ENCODE assay signal across 8 mouse cellular contexts in genomic region chr15:81925760-81926445, GRCm38 (mm10). TPM values are rescaled to one million over a fixed set of nuclear protein-coding genes. Genes with fewer than 3 reads are reported as not detected.
DNase-seq lines count a peak whose midpoint lies in the region; ATAC-seq and TF ChIP-seq lines count a peak whose summit lies in the region.

Gene Polr3h (minus strand): TSS chr15:81926240.

- dilution Hi-C loops in CH12.LX (cut with MboI; ENCODE audit: extremely low pct_ligation_motif_present, extremely low pct_unique_long_range_greater_than_20kb, low sequenced_read_pairs): no loop called here

- H3K79me2 ChIP-seq in CH12.LX (replicated peaks; ENCODE audit: control insufficient read depth, extremely low read depth, insufficient read depth, poor library complexity, severe bottlenecking): peaks cover 27% of the 10 kb centered on the region

- H3K27me3 ChIP-seq in CH12.LX (replicated peaks): no peaks in the 10 kb centered on the region
- no peaks in the 10 kb centered on the region for H3K27me3 ChIP-seq in forebrain, embryonic 11.5 days (ENCODE audit: control insufficient read depth, insufficient read depth, low read length)
- H3K27me3 ChIP-seq in heart, embryonic 16.5 days (ENCODE audit: control insufficient read depth, insufficient read depth, low read length): no peaks in the 10 kb centered on the region
- no peaks in the 10 kb centered on the region; the same call in 1 of the 2 replicates for H3K27me3 ChIP-seq in liver, embryonic 15.5 days
- no peaks in the 10 kb centered on the region for H3K27me3 ChIP-seq in neural tube, embryonic 12.5 days (replicated peaks)

- peaks cover 9 to 33% of the 10 kb centered on the region in 2 experiments for H3K36me3 ChIP-seq in CH12.LX (replicated peaks in 1 of 2; ENCODE audit: control insufficient read depth in 1 of 2, insufficient read depth in 1 of 2, low read length in 1 of 2)
- no peaks in the 10 kb centered on the region for H3K36me3 ChIP-seq in forebrain, embryonic 11.5 days (ENCODE audit: control insufficient read depth, insufficient read depth, low read length)
- no peaks in the 10 kb centered on the region for H3K36me3 ChIP-seq in heart, embryonic 16.5 days (ENCODE audit: control insufficient read depth, insufficient read depth)
- peaks cover 5% of the 10 kb centered on the region; the same call in 1 of the 2 replicates for H3K36me3 ChIP-seq in liver, embryonic 15.5 days (replicated peaks)
- peaks cover 3% of the 10 kb centered on the region; the same call in 1 of the 2 replicates for H3K36me3 ChIP-seq in neural tube, embryonic 12.5 days

- H3K9me3 ChIP-seq in CH12.LX (replicated peaks; ENCODE audit: low read length): no peaks in the 10 kb centered on the region
- no peaks in the 10 kb centered on the region for H3K9me3 ChIP-seq in forebrain, embryonic 11.5 days (ENCODE audit: control insufficient read depth, low read length)
- no peaks in the 10 kb centered on the region for H3K9me3 ChIP-seq in heart, embryonic 16.5 days (replicated peaks; ENCODE audit: control insufficient read depth, low read length)
- H3K9me3 ChIP-seq in liver, embryonic 15.5 days (replicated peaks): no peaks in the 10 kb centered on the region
- no peaks in the 10 kb centered on the region for H3K9me3 ChIP-seq in neural tube, embryonic 12.5 days

- H3K9ac ChIP-seq in CH12.LX (ENCODE audit: insufficient read depth, low read depth): peak within 1 kb of the TSS; percentile 57
- peak within 1 kb of the TSS; percentile 70 for H3K9ac ChIP-seq in forebrain, embryonic 11.5 days (ENCODE audit: low read length)
- peak within 1 kb of the TSS; percentile 71 for H3K9ac ChIP-seq in heart, embryonic 16.5 days (ENCODE audit: low read length)
- peak within 1 kb of the TSS; percentile 72 for H3K9ac ChIP-seq in liver, embryonic 15.5 days
- peak within 1 kb of the TSS; percentile 73 for H3K9ac ChIP-seq in neural tube, embryonic 12.5 days

- TF ChIP-seq POLR2A in CH12.LX (IDR thresholded peaks at IDR 0.05; ENCODE audit: low read depth, low read length): peak; percentile 91

- in situ Hi-C loops in CH12.LX (cut with MboI; ENCODE audit: low pct_ligation_motif_present, low pct_unique_long_range_greater_than_20kb, low sequenced_read_pairs): no loop called here

- no peak for TF ChIP-seq RAD21 in CH12.LX (IDR thresholded peaks at IDR 0.05; ENCODE audit: low read depth, low read length)

- H3K4me2 ChIP-seq in CH12.LX (ENCODE audit: insufficient read depth, low read depth, poor library complexity, severe bottlenecking): peak within 1 kb of the TSS; percentile 85
- H3K4me2 ChIP-seq in forebrain, embryonic 11.5 days (ENCODE audit: low read depth, low read length, severe bottlenecking): peak within 1 kb of the TSS; percentile 92
- H3K4me2 ChIP-seq in heart, embryonic 16.5 days (ENCODE audit: low read depth, low read length): peak within 1 kb of the TSS; percentile 96
- H3K4me2 ChIP-seq in liver, embryonic 15.5 days: peak within 1 kb of the TSS; percentile 100
- H3K4me2 ChIP-seq in neural tube, embryonic 12.5 days (replicated peaks): peak within 1 kb of the TSS; percentile 99

- TF ChIP-seq EP300 in CH12.LX (IDR thresholded peaks at IDR 0.05; ENCODE audit: low read length): no peak

- 0 out of 2 replicates have a peak within 1 kb of the TSS, but pooled peaks have one; percentile 20 for H3K27ac ChIP-seq in CH12.LX (ENCODE audit: insufficient read depth, low read depth)
- peak within 1 kb of the TSS; percentile 87 for H3K27ac ChIP-seq in forebrain, embryonic 11.5 days (ENCODE audit: low read depth, low read length)
- peak within 1 kb of the TSS; percentile 17; the same call in 1 of the 2 replicates for H3K27ac ChIP-seq in heart, embryonic 16.5 days (ENCODE audit: low read length)
- H3K27ac ChIP-seq in liver, embryonic 15.5 days (replicated peaks): peak within 1 kb of the TSS; percentile 76
- peak within 1 kb of the TSS; percentile 59; the same call in 1 of the 2 replicates for H3K27ac ChIP-seq in neural tube, embryonic 12.5 days

- DNase-seq in CH12.LX (ENCODE audit: extremely low read depth): peak; percentile 97
- peak; percentile 100 for DNase-seq in c-Kit-positive CD71-positive TER-119-negative erythroid progenitor cells, embryonic 14.5 days (ENCODE audit: low read depth)
- DNase-seq in forebrain, embryonic 11.5 days (ENCODE audit: low spot score): peak; percentile 99
- peak; percentile 98 for DNase-seq in kidney, postnatal 36 days
- peak; percentile 95 for DNase-seq in telencephalon, adult 2 months (ENCODE audit: low read depth, low spot score)

- H3K4me3 ChIP-seq in CH12.LX (replicated peaks in 1 of 3; ENCODE audit: low read depth in 2 of 3, low read length in 2 of 3, poor library complexity in 1 of 3): peak within 1 kb of the TSS; percentile 74 to 86 (median 76)
- peak within 1 kb of the TSS; percentile 61 for H3K4me3 ChIP-seq in forebrain, embryonic 11.5 days (ENCODE audit: low read depth, low read length)
- peak within 1 kb of the TSS; percentile 63 for H3K4me3 ChIP-seq in heart, embryonic 16.5 days (ENCODE audit: low read length)
- peak within 1 kb of the TSS; percentile 77 for H3K4me3 ChIP-seq in liver, embryonic 15.5 days (replicated peaks)
- peak within 1 kb of the TSS; percentile 73 for H3K4me3 ChIP-seq in neural tube, embryonic 12.5 days

- peaks cover 22 to 60% of the 10 kb centered on the region in 2 experiments for H3K4me1 ChIP-seq in CH12.LX (ENCODE audit: control insufficient read depth in 1 of 2, insufficient read depth in 2 of 2)
- H3K4me1 ChIP-seq in forebrain, embryonic 11.5 days (replicated peaks; ENCODE audit: control insufficient read depth, insufficient read depth, low read length): peaks cover 5% of the 10 kb centered on the region; the same call in 1 of the 2 replicates
- H3K4me1 ChIP-seq in heart, embryonic 16.5 days (ENCODE audit: control insufficient read depth, insufficient read depth, low read length): peaks cover 15% of the 10 kb centered on the region
- peaks cover 53% of the 10 kb centered on the region for H3K4me1 ChIP-seq in liver, embryonic 15.5 days (replicated peaks)
- H3K4me1 ChIP-seq in neural tube, embryonic 12.5 days: peaks cover 29% of the 10 kb centered on the region

- ATAC-seq in forebrain, embryonic 11.5 days (replicated peaks; ENCODE audit: low FRiP score): peak; percentile 95
- ATAC-seq in heart, embryonic 16.5 days (replicated peaks; ENCODE audit: extremely low read depth, insufficient read depth, low FRiP score): peak; percentile 97
- peak; percentile 88 for ATAC-seq in liver, embryonic 15.5 days (ENCODE audit: insufficient read depth)
- peak; percentile 93 for ATAC-seq in neural tube, embryonic 12.5 days (ENCODE audit: low FRiP score, low read depth)

- no peak for TF ChIP-seq CTCF in CH12.LX (conservative IDR thresholded peaks at IDR 0.05 in 1 of 2, IDR thresholded peaks at IDR 0.05 in 1 of 2; ENCODE audit: low read depth in 2 of 2, low read length in 2 of 2)

- whole genome bisulfite sequencing in forebrain, embryonic 11.5 days: under 1% methylated on average over 54 of the region's 54 CpGs
- under 1% methylated on average over 54 of the region's 54 CpGs for WGBS in heart, embryonic 16.5 days
- WGBS in liver, embryonic 15.5 days (ENCODE audit: insufficient replicate concordance): under 1% methylated on average over 54 of the region's 54 CpGs
- under 1% methylated on average over 54 of the region's 54 CpGs for WGBS in neural tube, embryonic 12.5 days

TF ChIP-seq in CH12.LX, 34 proteins besides CTCF, POLR2A, EP300 and RAD21 (continues in another document):
- no peak for TF ChIP-seq RCOR1 (conservative IDR thresholded peaks at IDR 0.05; ENCODE audit: low read depth, low read length)
- TF ChIP-seq USF2 (conservative IDR thresholded peaks at IDR 0.05; ENCODE audit: low read depth, low read length): no peak
- TF ChIP-seq KAT2A (IDR thresholded peaks at IDR 0.05; ENCODE audit: insufficient replicate concordance, low read length): no peak
- peak; percentile 93 for TF ChIP-seq MYC (IDR thresholded peaks at IDR 0.05; ENCODE audit: low read depth, low read length)
- no peak for TF ChIP-seq GABPA (IDR thresholded peaks at IDR 0.05; ENCODE audit: insufficient replicate concordance, low read depth, low read length)
- TF ChIP-seq NELFE (IDR thresholded peaks at IDR 0.05; ENCODE audit: low read depth, low read length): peak; percentile 55; the same call in 1 of the 2 replicates
- peak; percentile 97 for TF ChIP-seq MXI1 (IDR thresholded peaks at IDR 0.05; ENCODE audit: low read depth, low read length)
- TF ChIP-seq BHLHE40 (IDR thresholded peaks at IDR 0.05; ENCODE audit: low read depth, low read length): peak; percentile 65
- TF ChIP-seq SMC3 (IDR thresholded peaks at IDR 0.05; ENCODE audit: low read depth, low read length): no peak
- no peak for TF ChIP-seq POLR2AphosphoS2 (IDR thresholded peaks at IDR 0.05; ENCODE audit: low read depth, low read length)
- TF ChIP-seq TBP (conservative IDR thresholded peaks at IDR 0.05; ENCODE audit: low read depth, low read length): 0 out of 2 replicates have a peak, but pooled peaks have one; percentile 33
- no peak for TF ChIP-seq ZKSCAN1 (IDR thresholded peaks at IDR 0.05; ENCODE audit: borderline replicate concordance, low read depth, low read length)
- no peak for TF ChIP-seq UBTF (IDR thresholded peaks at IDR 0.05; ENCODE audit: low read depth, low read length)
- peak; percentile 85 for TF ChIP-seq SIN3A (IDR thresholded peaks at IDR 0.05; ENCODE audit: low read length)
- no peak for TF ChIP-seq MAFK (IDR thresholded peaks at IDR 0.05; ENCODE audit: insufficient replicate concordance, low read length)
- peak; percentile 96 for TF ChIP-seq CHD2 (IDR thresholded peaks at IDR 0.05; ENCODE audit: low read length)
- peak; percentile 96 for TF ChIP-seq MAX (IDR thresholded peaks at IDR 0.05; ENCODE audit: low read length)
- peak; percentile 33; the same call in 1 of the 2 replicates for TF ChIP-seq MEF2A (IDR thresholded peaks at IDR 0.05; ENCODE audit: borderline replicate concordance, low read depth, low read length)
- no peak for TF ChIP-seq JUN (IDR thresholded peaks at IDR 0.05; ENCODE audit: insufficient read depth, low read depth, low read length)
- TF ChIP-seq ETS1 (conservative IDR thresholded peaks at IDR 0.05; ENCODE audit: low read depth, low read length): no peak
- TF ChIP-seq NRF1 (IDR thresholded peaks at IDR 0.05; ENCODE audit: low read depth, low read length): peak; percentile 23; the same call in 1 of the 2 replicates
- TF ChIP-seq HCFC1 (IDR thresholded peaks at IDR 0.05; ENCODE audit: low read depth, low read length): peak; percentile 74

RNA-seq across cellular contexts. Expression of gene Polr3h, which starts in this region (rescaled TPM):
- total RNA-seq in CH12.LX (2012; rRNA removed) (59.3 and 64.9 TPM in 2 replicates), CH12.LX (2014; rRNA removed) (40.5 and 40.7 TPM in 2 replicates)
- polyA plus RNA-seq in CH12.LX (2012; ENCODE audit: insufficient read length, low read depth): 153 and 224 TPM in 2 replicates
- polyA plus RNA-seq in forebrain, embryonic 11.5 days (2014; fragmentation: Nextera tagmentation; extraction: Ambion mirVana): 65.1 and 80.5 TPM in 2 replicates
- polyA plus RNA-seq in heart, embryonic 16.5 days (2015; fragmentation: Nextera tagmentation; extraction: Ambion mirVana): 157 and 161 TPM in 2 replicates
- polyA plus RNA-seq in liver, embryonic 15.5 days (2015; fragmentation: Nextera tagmentation; extraction: Ambion mirVana): 56.9 and 68.4 TPM in 2 replicates
- 61.8 and 73.1 TPM in 2 replicates for polyA plus RNA-seq in neural tube, embryonic 12.5 days (2016; fragmentation: Nextera tagmentation; extraction: Ambion mirVana)

Comparison
In these comparisons a context has a peak if more than half of its experiments do, and no peak if none do; other contexts are left out.
1. Peak in every context shown above with its lines: DNase-seq, ATAC-seq, H3K4me3 ChIP-seq and H3K27ac ChIP-seq.
2. H3K27ac ChIP-seq: peak in every context shown above with its lines; median percentile 87 in forebrain, embryonic 11.5 days; 76 in liver, embryonic 15.5 days; 59 in neural tube, embryonic 12.5 days; 20 in CH12.LX; 17 in heart, embryonic 16.5 days.